Comparison of ENCODE assay signal across 9 mouse cellular contexts in the genomic region with DNA sequence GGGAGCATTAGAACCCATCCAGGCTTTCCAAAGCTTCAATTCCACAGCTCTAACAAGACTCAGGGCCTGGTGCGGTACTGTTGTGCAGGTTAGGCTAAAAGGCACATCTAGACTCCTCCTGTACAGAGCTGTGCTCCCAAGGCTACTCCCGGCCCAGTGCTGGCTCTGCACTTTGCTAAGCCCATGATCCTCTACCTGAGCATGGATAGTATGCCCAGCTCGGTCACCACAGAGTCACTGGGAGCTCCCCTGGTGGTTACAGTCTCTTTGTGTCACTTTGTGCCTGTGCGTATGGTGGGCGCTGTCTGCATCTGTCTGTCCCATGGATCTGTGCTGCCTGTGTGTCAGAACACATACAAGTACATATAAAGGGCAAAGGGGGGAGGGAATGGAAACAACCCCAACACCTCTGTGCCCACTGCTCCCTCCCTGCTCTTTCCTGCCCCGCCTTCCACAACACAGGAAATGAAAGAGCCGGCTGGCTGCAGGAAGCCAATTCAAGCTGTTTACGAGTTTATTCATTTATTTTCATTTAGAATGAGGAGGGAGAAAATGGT. TPM values are rescaled to one million over a fixed set of nuclear protein-coding genes. Genes with fewer than 3 reads are reported as not detected.
DNase-seq lines count a peak whose midpoint lies in the region; ATAC-seq lines count a peak whose summit lies in the region.
"Had no signal": no experiment of that assay in that cellular context is flagged by ENCODE, and none has a peak within 500 bp of the region (broad histone marks: within the 10 kb centered on the region; RNA-seq: fewer than 3 reads in every experiment).

No protein-coding gene starts in this region.

- H3K27ac ChIP-seq in embryonic facial prominence, embryonic 11.5 days (replicated peaks; ENCODE audit: low read depth, low read length): peak overlapping the region; percentile 79
- H3K27ac ChIP-seq in heart, embryonic 15.5 days: peak overlapping the region; percentile 91
- peak overlapping the region; percentile 83 for H3K27ac ChIP-seq in macrophage
- H3K27ac ChIP-seq in stomach, embryonic 15.5 days: peak overlapping the region; percentile 90

- 51% methylated on average over 8 of the region's 8 CpGs for WGBS in embryonic facial prominence, embryonic 11.5 days
- WGBS in heart, embryonic 15.5 days: 45% methylated on average over 8 of the region's 8 CpGs
- WGBS in macrophage (ENCODE audit: missing documents): 28% methylated on average over 8 of the region's 8 CpGs
- 46% methylated on average over 8 of the region's 8 CpGs for WGBS in stomach, embryonic 15.5 days

- H3K79me2 ChIP-seq in macrophage (ENCODE audit: inconsistent target): peaks cover 19% of the 10 kb centered on the region

- H3K27me3 ChIP-seq in embryonic facial prominence, embryonic 11.5 days (ENCODE audit: control insufficient read depth, insufficient read depth, low read length): no peaks in the 10 kb centered on the region
- no peaks in the 10 kb centered on the region for H3K27me3 ChIP-seq in heart, embryonic 15.5 days
- no peaks in the 10 kb centered on the region for H3K27me3 ChIP-seq in stomach, embryonic 15.5 days (replicated peaks)
- H3K27me3 ChIP-seq: Patski had no signal

- no peaks in the 10 kb centered on the region for H3K9me3 ChIP-seq in embryonic facial prominence, embryonic 11.5 days (replicated peaks; ENCODE audit: control insufficient read depth, low read length)
- H3K9me3 ChIP-seq in heart, embryonic 15.5 days (replicated peaks): no peaks in the 10 kb centered on the region
- H3K9me3 ChIP-seq in stomach, embryonic 15.5 days: no peaks in the 10 kb centered on the region

- H3K4me1 ChIP-seq in embryonic facial prominence, embryonic 11.5 days (ENCODE audit: control insufficient read depth, insufficient read depth, low read length): peaks cover 4% of the 10 kb centered on the region
- peaks cover 70% of the 10 kb centered on the region for H3K4me1 ChIP-seq in heart, embryonic 15.5 days (replicated peaks)
- H3K4me1 ChIP-seq in stomach, embryonic 15.5 days: peaks cover 59% of the 10 kb centered on the region

- H3K4me2 ChIP-seq in embryonic facial prominence, embryonic 11.5 days (ENCODE audit: low read depth, low read length): no peak overlapping the region
- H3K4me2 ChIP-seq in heart, embryonic 15.5 days: peak overlapping the region; percentile 30
- peak overlapping the region; percentile 29 for H3K4me2 ChIP-seq in stomach, embryonic 15.5 days

- peak; percentile 13 for DNase-seq in cerebellum, adult 9-10 months
- DNase-seq in cerebellum, postnatal 10 days: no peak
- DNase-seq in embryonic facial prominence, embryonic 11.5 days (ENCODE audit: low spot score): peak; percentile 47
- peak; percentile 81 for DNase-seq in kidney, postnatal 14 days
- DNase-seq in urinary bladder, adult 2 months (ENCODE audit: low spot score): no peak

- peak overlapping the region; percentile 15; the same call in 1 of the 2 replicates for H3K9ac ChIP-seq in embryonic facial prominence, embryonic 11.5 days (replicated peaks; ENCODE audit: low read length)
- H3K9ac ChIP-seq in heart, embryonic 15.5 days: 0 out of 2 replicates have a peak overlapping the region, but pooled peaks have one; percentile 20
- no peak overlapping the region for H3K9ac ChIP-seq in stomach, embryonic 15.5 days

- H3K36me3 ChIP-seq in embryonic facial prominence, embryonic 11.5 days (replicated peaks; ENCODE audit: control insufficient read depth, insufficient read depth, low read depth, low read length): no peaks in the 10 kb centered on the region
- H3K36me3 ChIP-seq in heart, embryonic 15.5 days: no peaks in the 10 kb centered on the region
- no peaks in the 10 kb centered on the region for H3K36me3 ChIP-seq in macrophage (ENCODE audit: inconsistent target)
- H3K36me3 ChIP-seq in stomach, embryonic 15.5 days: no peaks in the 10 kb centered on the region

- no peak overlapping the region for H3K4me3 ChIP-seq in embryonic facial prominence, embryonic 11.5 days (ENCODE audit: low read depth, low read length)
- no peak overlapping the region for H3K4me3 ChIP-seq in heart, embryonic 15.5 days
- H3K4me3 ChIP-seq in macrophage (ENCODE audit: inconsistent target): peak overlapping the region; percentile 10; the same call in 1 of the 2 replicates
- H3K4me3 ChIP-seq in stomach, embryonic 15.5 days (replicated peaks): no peak overlapping the region

- ATAC-seq in embryonic facial prominence, embryonic 11.5 days (replicated peaks; ENCODE audit: insufficient number of reproducible peaks, low FRiP score, low TSS enrichment, low read depth): peak; percentile 32
- ATAC-seq in heart, embryonic 15.5 days (replicated peaks; ENCODE audit: insufficient number of reproducible peaks, insufficient read depth, low FRiP score, low read depth): peak; percentile 50
- ATAC-seq in stomach, embryonic 15.5 days (ENCODE audit: insufficient read depth, low FRiP score, low read depth): 0 out of 2 replicates have a peak, but pooled peaks have one; percentile 6

RNA-seq across cellular contexts. Expression of a gene that starts 3.6 kb away (rescaled TPM):
- 4.0 and 4.8 TPM in 2 replicates for polyA plus RNA-seq in embryonic facial prominence, embryonic 11.5 days (2014; fragmentation: Nextera tagmentation; extraction: Ambion mirVana)
- 2.4 and 3.7 TPM in 2 replicates for polyA plus RNA-seq in heart, embryonic 15.5 days (2015; fragmentation: Nextera tagmentation; extraction: Ambion mirVana)
- 10 to 100 TPM in 22 of 26 experiments, 1 to 10 TPM in 4; 3.4 to 54.6 (median 29.8) TPM for total RNA-seq in macrophage (2018; cell fraction: chromatin; rRNA removed)
- 10 to 100 TPM; 10.3 to 29.2 (median 21.3) TPM for total RNA-seq in macrophage (2018; cell fraction: cytosol; rRNA removed)
- total RNA-seq in macrophage (2018; cell fraction: nucleus; rRNA removed): 10 to 100 TPM in 24 of 26 experiments, 1 to 10 TPM in 2; 8.3 to 55.5 (median 26.9) TPM
- polyA plus RNA-seq in macrophage (2018): 12.2 to 22.1 TPM (median 14.6 TPM) in 3 replicates
- polyA plus RNA-seq in stomach, embryonic 15.5 days (2015; fragmentation: Nextera tagmentation; extraction: Ambion mirVana): 3.6 and 7.3 TPM in 2 replicates
- 1.9 and 2.8 TPM in 2 replicates for polyA plus RNA-seq in urinary bladder, adult 2 months (2012; rRNA removed)

RNA-seq across cellular contexts. Expression of a gene that starts 39.4 kb away (rescaled TPM):
- 0.56 and 0.94 TPM in 2 replicates for polyA plus RNA-seq in embryonic facial prominence, embryonic 11.5 days (2014; fragmentation: Nextera tagmentation; extraction: Ambion mirVana)
- polyA plus RNA-seq in heart, embryonic 15.5 days (2015; fragmentation: Nextera tagmentation; extraction: Ambion mirVana): 0.10 and 0.95 TPM in 2 replicates
- total RNA-seq in macrophage (2018; cell fraction: chromatin; rRNA removed): under 1 TPM in 4 of 26 experiments, not detected in 22; 0.41 to 0.92 (median 0.68) TPM
- total RNA-seq in macrophage (2018; cell fraction: cytosol; rRNA removed): 1 to 10 TPM in 1 of 26 experiments, under 1 TPM in 25; 0.06 to 1.0 (median 0.48) TPM
- 1 to 10 TPM in 3 of 26 experiments, under 1 TPM in 7, not detected in 16; 0.33 to 1.3 (median 0.52) TPM for total RNA-seq in macrophage (2018; cell fraction: nucleus; rRNA removed)
- 0.18 to 1.9 TPM (median 0.23 TPM) in 3 replicates for polyA plus RNA-seq in macrophage (2018)
- 5.5 and 6.1 TPM in 2 replicates for polyA plus RNA-seq in stomach, embryonic 15.5 days (2015; fragmentation: Nextera tagmentation; extraction: Ambion mirVana)
- 2.4 and 2.7 TPM in 2 replicates for polyA plus RNA-seq in urinary bladder, adult 2 months (2012; rRNA removed)

RNA-seq across cellular contexts. Expression of a gene that starts 44.1 kb away (rescaled TPM):
- polyA plus RNA-seq in embryonic facial prominence, embryonic 11.5 days (2014; fragmentation: Nextera tagmentation; extraction: Ambion mirVana): 286 and 304 TPM in 2 replicates
- 780 and 813 TPM in 2 replicates for polyA plus RNA-seq in heart, embryonic 15.5 days (2015; fragmentation: Nextera tagmentation; extraction: Ambion mirVana)
- 100 to 1,000 TPM in 1 of 26 experiments, 10 to 100 TPM in 25; 16.9 to 122 (median 35.5) TPM for total RNA-seq in macrophage (2018; cell fraction: chromatin; rRNA removed)
- total RNA-seq in macrophage (2018; cell fraction: cytosol; rRNA removed): 100 to 1,000 TPM; 101 to 168 (median 133) TPM
- 100 to 1,000 TPM in 16 of 26 experiments, 10 to 100 TPM in 10; 64.2 to 209 (median 121) TPM for total RNA-seq in macrophage (2018; cell fraction: nucleus; rRNA removed)
- polyA plus RNA-seq in macrophage (2018): 105 to 150 TPM (median 143 TPM) in 3 replicates
- polyA plus RNA-seq in stomach, embryonic 15.5 days (2015; fragmentation: Nextera tagmentation; extraction: Ambion mirVana): 551 and 575 TPM in 2 replicates
- 591 and 684 TPM in 2 replicates for polyA plus RNA-seq in urinary bladder, adult 2 months (2012; rRNA removed)

Comparison
In these comparisons a context has a peak if more than half of its experiments do, and no peak if none do; other contexts are left out.
1. DNase-seq: peak in cerebellum, adult 9-10 months (single experiment), embryonic facial prominence, embryonic 11.5 days (single experiment) and kidney, postnatal 14 days (single experiment); none in cerebellum, postnatal 10 days (0 of 2) and urinary bladder, adult 2 months (single experiment).
2. Peak in every context shown above with its lines, with median percentiles within 50 percentile points of each other: ATAC-seq and H3K27ac ChIP-seq.